Mouse (Mus musculus) cerebellum, adult 2 months (tissue): ENCODE data around the gene Sass6.

Experiments
- CTCF ChIP-seq: fragments of 200-500 bp; IDR thresholded peaks from 2 replicates; pipeline ENCODE4 v1.5.1; 2011; ENCODE audit warnings: low read depth, mild to moderate bottlenecking, control low read depth, low read length, moderate library complexity, borderline replicate concordance; ENCODE audit not compliant: insufficient read depth
- POLR2A ChIP-seq: fragments of 200-500 bp; IDR thresholded peaks from 2 replicates; pipeline ENCODE4 v1.6.1; 2011; ENCODE audit warnings: low read length, control low read depth, borderline replicate concordance; ENCODE audit not compliant: insufficient read depth

DNA sequence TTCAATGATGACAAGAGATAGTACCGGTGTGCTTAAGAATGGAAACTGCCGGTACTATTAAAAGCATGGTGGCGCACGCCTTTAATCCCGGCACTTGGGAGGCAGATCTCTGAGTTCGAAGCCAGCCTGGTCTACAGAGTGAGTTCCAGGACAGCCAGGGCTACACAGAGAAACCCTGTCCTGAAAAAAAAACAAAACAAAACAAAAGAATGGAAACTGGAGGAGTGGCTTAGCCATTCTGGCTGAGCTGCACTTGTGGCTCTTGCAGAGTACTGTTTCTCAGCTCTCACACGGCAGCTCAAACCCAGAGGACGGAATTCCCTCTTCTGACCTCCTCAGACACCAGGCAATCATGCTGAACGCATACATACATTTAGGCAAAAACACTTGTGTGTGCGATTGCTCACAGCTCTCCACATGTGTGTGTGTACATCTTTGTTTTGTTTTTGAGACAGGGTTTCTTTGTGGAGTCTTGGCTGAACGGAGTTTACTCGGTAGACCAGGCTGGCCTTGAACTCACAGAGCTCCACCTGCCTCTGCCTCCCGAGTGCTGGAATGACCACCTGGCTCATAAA, 65.2 kb downstream of the Sass6 start:
- TF ChIP-seq CTCF (no peak), POLR2A (no peak)
